Mouse (Mus musculus) T-cell, adult 2 months (primary cell): ENCODE results near the gene Olfr15.
"Not testable (repeated sequence)": the region's sequence is repeated elsewhere in the genome, so short reads cannot be mapped to it uniquely, and the experiment has no call there.

Source experiments
- DNase-seq: peaks from one replicate; pipeline ENCODE4 v3.0.0; 2022; ENCODE audit warnings: low spot score

Gene Olfr15

GRCm38 (mm10) chr16:3830588-3831109 is at the start of gene Olfr15:
Olfr15 (plus strand) TSS chr16:3830878.
- DNase-seq: peak; percentile 15

- DNase-seq: no peak
Observed at GRCm38 (mm10) chr16:3781237-3781636, 49.4 kb upstream of the Olfr15 start.

- DNase-seq: no peak
Observed at GRCm38 (mm10) chr16:3788394-3788793, 42.3 kb upstream of the Olfr15 start.

DNA sequence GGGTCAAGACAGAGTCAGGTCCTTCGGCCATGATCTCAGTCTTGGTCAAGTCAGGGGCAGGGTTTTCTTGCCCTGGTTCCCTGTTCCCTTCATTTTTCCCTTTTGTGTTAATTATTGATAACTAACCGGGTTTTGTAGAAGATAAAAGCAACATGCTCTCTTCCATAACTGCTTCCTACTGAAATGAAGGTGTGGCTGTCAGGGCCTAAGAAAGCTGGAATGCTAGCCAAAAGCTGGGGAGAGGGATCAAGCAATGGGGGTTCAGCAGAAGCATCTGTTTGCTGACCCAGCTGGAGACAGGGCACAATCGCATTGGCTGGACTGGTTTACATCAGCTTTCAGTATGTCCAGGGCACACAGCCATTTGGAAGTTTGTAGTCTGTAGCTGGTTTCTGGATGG is 22.5 kb upstream of the Olfr15 start:
- no peak for DNase-seq

DNA sequence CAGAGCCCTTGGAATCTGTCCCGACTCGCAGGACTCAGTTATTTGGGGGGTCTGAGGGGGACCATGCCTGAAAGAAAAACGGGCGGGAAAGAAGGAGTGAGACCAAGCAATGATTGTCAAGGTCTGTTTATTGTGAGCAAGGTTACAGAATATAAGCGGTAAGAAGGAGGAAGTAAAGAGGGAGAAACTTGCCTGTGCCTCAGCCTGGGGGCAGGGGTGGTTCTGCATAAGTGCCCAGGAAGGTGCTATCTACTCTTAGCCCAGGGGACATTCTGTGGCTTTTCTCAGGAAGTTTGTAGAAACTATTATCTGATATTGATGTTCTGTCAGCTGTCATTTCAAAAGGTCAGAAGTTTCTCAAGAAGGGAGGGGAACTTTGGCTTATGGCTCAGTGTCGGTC is 16.0 kb upstream of the Olfr15 start:
- DNase-seq: not testable (repeated sequence)

- no peak for DNase-seq
Observed at GRCm38 (mm10) chr16:3820202-3820601, 10.5 kb upstream of the Olfr15 start.

- no peak for DNase-seq
Observed at GRCm38 (mm10) chr16:3828021-3828420, 2.7 kb upstream of the Olfr15 start.

DNA sequence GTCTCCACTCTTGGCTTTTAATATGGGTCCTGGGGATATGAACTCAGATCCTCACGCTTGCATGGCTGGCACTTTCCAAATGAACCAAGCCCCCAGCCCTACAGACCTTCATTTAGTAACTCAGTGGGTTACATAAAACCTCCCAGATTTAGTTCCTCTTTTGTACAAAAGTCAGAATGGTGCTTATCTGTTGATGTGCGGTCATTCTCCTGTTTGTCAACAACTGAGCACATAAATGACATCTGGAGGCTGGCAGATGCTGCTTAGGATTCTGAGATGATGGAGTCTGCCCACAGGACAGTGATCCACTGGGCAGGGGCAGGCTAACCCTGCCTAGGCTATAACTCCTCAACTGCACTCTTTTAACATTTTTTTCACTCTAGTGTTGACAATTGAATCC is 951 bp upstream of the Olfr15 start:
- DNase-seq: no peak

DNA sequence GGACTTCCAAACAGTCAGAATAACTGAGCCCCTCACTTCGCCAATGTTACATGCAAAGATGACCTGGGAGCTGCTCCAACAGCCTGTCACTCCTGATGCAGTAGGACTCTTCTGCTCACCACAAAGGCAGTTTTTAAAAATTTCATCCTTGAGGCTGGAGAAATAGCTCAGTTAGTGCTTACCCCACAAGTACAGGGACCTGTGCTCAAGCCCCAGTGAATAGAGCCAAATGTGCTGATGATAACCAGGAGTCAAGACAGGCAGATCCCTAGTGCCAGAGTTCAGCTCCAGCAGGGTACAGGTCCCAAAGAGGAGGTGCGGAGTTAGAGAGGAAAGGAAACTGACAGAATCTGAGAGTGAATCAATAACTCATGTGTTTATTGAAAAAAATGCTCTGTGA is 4.8 kb downstream of the Olfr15 start:
- no peak for DNase-seq

DNA sequence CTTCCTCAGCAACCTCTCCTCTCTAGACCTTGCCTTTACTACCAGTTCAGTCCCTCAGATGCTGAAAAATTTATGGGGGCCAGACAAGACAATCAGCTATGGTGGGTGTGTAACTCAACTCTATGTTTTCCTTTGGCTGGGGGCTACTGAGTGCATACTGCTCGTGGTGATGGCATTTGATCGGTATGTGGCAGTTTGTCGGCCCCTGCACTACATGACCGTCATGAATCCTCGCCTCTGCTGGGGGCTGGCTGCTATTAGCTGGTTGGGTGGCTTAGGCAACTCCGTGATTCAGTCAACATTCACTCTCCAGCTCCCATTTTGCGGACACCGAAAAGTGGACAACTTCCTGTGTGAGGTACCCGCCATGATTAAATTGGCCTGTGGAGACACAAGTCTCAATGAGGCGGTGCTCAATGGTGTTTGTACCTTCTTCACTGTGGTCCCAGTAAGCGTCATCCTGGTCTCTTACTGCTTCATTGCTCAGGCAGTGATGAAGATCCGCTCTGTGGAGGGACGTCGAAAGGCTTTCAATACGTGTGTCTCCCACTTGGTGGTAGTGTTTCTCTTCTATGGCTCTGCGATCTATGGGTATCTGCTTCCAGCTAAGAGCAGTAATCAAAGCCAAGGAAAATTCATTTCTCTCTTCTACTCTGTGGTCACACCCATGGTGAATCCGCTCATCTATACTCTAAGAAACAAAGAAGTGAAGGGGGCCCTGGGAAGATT is 8.6 kb downstream of the Olfr15 start:
- peak; percentile 28 for DNase-seq

- DNase-seq: no peak
Observed at GRCm38 (mm10) chr16:3842989-3843388, 12.3 kb downstream of the Olfr15 start.

DNA sequence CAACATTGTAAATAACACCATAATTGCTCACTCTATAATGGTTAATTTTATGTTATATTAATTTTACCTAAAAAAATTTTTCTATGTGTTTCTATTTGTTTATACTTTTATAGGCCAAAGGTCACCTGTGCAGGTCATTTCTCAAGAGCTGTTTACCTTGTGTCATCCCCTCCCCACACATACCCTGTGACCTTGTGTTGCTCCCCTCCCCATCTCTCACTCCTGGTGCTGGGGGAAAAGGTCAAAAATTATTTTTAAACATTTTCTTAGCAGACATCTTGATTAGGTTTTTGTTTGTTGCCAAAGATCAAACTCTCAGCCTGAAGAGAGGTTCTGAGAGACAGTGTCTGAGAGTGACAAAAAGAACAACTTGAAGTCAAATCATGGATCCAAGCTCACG is 13.1 kb downstream of the Olfr15 start:
- DNase-seq: no peak

GRCm38 (mm10) chr16:3846711-3847518 is 16.2 kb downstream of the Olfr15 start, which contains the start of gene Zfp174:
Zfp174 (plus strand) TSS chr16:3847268.
- peak; percentile 91 for DNase-seq

GRCm38 (mm10) chr16:3847871-3848270 is 17.2 kb downstream of the Olfr15 start:
- DNase-seq: no peak

DNA sequence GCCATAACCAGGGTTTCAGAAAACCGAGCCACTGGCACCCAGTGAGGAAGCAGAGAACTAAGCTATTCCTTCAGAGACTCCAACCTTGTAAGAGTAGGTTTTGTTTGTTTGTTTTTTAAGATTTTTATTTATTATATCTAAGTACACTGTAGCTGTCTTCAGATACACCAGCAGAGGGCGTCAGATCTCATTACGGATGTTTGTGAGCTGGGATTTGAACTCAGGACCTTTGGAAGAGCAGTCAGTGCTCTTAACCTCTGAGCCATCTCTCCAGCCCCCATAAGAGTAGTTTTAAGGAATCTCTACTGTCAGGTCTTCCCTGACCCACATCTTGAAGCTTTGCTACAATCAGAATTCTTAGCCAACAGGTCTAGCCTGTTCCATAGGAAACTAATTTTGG is 17.7 kb downstream of the Olfr15 start:
- DNase-seq: no peak

GRCm38 (mm10) chr16:3851301-3851700 is 20.6 kb downstream of the Olfr15 start:
- not testable (repeated sequence) for DNase-seq

GRCm38 (mm10) chr16:3852586-3852985 is 21.9 kb downstream of the Olfr15 start:
- no peak for DNase-seq

DNA sequence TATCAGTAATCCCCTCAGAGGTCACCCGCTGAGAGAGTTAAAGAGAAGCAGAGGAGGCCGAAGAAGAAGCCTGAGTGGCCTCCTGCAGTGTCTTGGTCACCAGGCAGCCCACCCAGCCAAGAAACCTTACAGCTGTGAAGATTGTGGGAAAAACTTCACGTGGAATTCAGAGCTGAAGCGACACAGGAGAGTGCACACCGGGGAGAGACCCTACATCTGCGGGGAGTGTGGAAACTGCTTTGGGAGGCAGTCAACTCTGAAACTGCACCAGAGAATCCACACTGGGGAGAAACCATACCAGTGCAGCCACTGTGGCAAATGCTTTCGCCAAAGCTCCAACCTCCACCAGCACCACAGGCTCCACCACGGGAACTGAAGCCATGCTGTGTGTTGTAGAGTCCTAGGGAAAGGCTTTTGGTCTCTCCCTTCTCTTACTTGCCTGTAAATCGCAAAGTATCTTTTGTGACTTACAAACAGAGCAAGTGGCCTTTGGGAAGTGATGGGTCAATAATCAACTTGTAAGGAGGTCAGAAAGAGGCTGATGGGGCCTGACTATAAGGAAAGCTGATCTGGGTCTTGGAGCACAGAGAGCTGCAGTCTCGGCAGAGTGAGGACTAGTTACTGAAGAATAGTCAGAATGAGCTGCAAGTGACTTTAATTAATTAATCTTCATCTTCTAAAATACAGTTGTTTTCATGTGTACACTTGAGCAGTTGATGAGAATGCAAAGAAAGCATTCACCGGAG is 23.9 kb downstream of the Olfr15 start:
- DNase-seq: no peak

DNA sequence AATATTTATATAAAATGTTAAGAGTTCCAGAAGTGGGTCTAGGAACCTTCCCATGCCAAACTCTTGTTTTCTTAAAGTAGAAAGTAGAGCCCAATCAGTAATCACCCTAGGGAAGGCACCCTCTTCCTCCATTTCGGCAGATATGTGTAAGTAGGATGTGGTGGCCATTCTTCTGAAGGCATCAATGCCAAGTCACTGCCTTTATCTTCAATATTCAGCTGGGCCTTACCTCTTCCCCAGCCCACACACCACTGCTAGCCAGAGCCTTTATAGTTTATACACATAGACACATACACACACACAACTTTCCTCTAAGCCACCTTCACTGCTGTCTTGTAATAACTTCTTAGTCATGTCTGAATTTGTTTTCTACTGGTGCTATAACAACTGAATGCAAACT is 25.1 kb downstream of the Olfr15 start:
- no peak for DNase-seq

GRCm38 (mm10) chr16:3859254-3859653 is 28.6 kb downstream of the Olfr15 start:
- no peak for DNase-seq

- DNase-seq: no peak
Observed at GRCm38 (mm10) chr16:3871815-3872214, 41.1 kb downstream of the Olfr15 start.
